7 mouse cellular contexts compared by ENCODE assay signal in genomic region chr3:21935571-21936261, GRCm38 (mm10).
DNase-seq lines count a peak whose midpoint lies in the region; ATAC-seq lines count a peak whose summit lies in the region.

No protein-coding gene starts in this region.

- H3K4me3 ChIP-seq in limb, embryonic 11.5 days (ENCODE audit: low read depth, low read length), result peak overlapping the region; percentile 10; the same call in 1 of the 2 replicates
- H3K4me3 ChIP-seq in midbrain, embryonic 14.5 days (replicated peaks; ENCODE audit: low read depth, low read length), result peak overlapping the region; percentile 24

- H3K4me2 ChIP-seq in limb, embryonic 11.5 days (ENCODE audit: low read depth, severe bottlenecking), result peak overlapping the region; percentile 45
- H3K4me2 ChIP-seq in midbrain, embryonic 14.5 days (ENCODE audit: low read length), result peak overlapping the region; percentile 61

- no peaks in the 10 kb centered on the region for H3K9me3 ChIP-seq in limb, embryonic 11.5 days (ENCODE audit: control insufficient read depth, low read length)
- H3K9me3 ChIP-seq in midbrain, embryonic 14.5 days (ENCODE audit: control insufficient read depth, low read length), result no peaks in the 10 kb centered on the region

- peak; percentile 91 for ATAC-seq in limb, embryonic 11.5 days (ENCODE audit: insufficient number of reproducible peaks, low FRiP score, low TSS enrichment, low read depth)
- ATAC-seq in midbrain, embryonic 14.5 days (ENCODE audit: low FRiP score, low TSS enrichment), result peak; percentile 94

- WGBS in limb, embryonic 11.5 days, result under 1% methylated on average over 24 of the region's 24 CpGs
- WGBS in midbrain, embryonic 14.5 days, result under 1% methylated on average over 24 of the region's 24 CpGs

- no peaks in the 10 kb centered on the region for H3K36me3 ChIP-seq in limb, embryonic 11.5 days (ENCODE audit: control insufficient read depth, insufficient read depth, low read length)
- no peaks in the 10 kb centered on the region for H3K36me3 ChIP-seq in midbrain, embryonic 14.5 days (ENCODE audit: control insufficient read depth, insufficient read depth, low read length)

- peaks cover 19% of the 10 kb centered on the region for H3K4me1 ChIP-seq in limb, embryonic 11.5 days (ENCODE audit: control insufficient read depth, insufficient read depth, low read length)
- peaks cover 25% of the 10 kb centered on the region for H3K4me1 ChIP-seq in midbrain, embryonic 14.5 days (ENCODE audit: control insufficient read depth, insufficient read depth, low read length)

- H3K27ac ChIP-seq in limb, embryonic 11.5 days (replicated peaks; ENCODE audit: low read depth, low read length), result peak overlapping the region; percentile 84
- H3K27ac ChIP-seq in midbrain, embryonic 14.5 days (replicated peaks; ENCODE audit: low read depth, low read length), result peak overlapping the region; percentile 90

- H3K27me3 ChIP-seq in limb, embryonic 11.5 days (ENCODE audit: control insufficient read depth, insufficient read depth, low read length), result no peaks in the 10 kb centered on the region
- H3K27me3 ChIP-seq in midbrain, embryonic 14.5 days (ENCODE audit: control insufficient read depth, insufficient read depth, low read length), result no peaks in the 10 kb centered on the region

- no peak overlapping the region for H3K9ac ChIP-seq in limb, embryonic 11.5 days (ENCODE audit: low read length)
- peak overlapping the region; percentile 36; the same call in 1 of the 2 replicates for H3K9ac ChIP-seq in midbrain, embryonic 14.5 days (replicated peaks; ENCODE audit: low read length)

- DNase-seq in adrenal gland, adult 8-10 months, result peak; percentile 88
- DNase-seq in embryo, embryonic 9.5 days (ENCODE audit: extremely low spot score), result peak; percentile 96
- DNase-seq in heart, adult 11 months, result peak; percentile 99
- peak; percentile 95 for DNase-seq in kidney, adult 18-20 months
- DNase-seq in limb, embryonic 11.5 days (ENCODE audit: low spot score), result peak; percentile 97
- DNase-seq in midbrain, embryonic 14.5 days, result peak; percentile 99
- DNase-seq in spleen, adult 18-20 months, result peak; percentile 84 to 92

Comparison
In these comparisons a context has a peak if more than half of its experiments do, and no peak if none do; other contexts are left out.
1. Peak in every context shown above with its lines: DNase-seq, ATAC-seq, H3K4me3 ChIP-seq and H3K27ac ChIP-seq.